Mouse (Mus musculus) liver, embryonic 14.5 days (tissue): ENCODE data around the gene Smyd2.

Experiments used
- CTCF ChIP-seq: IDR thresholded peaks from 2 replicates; pipeline ENCODE4 v1.5.1; 2016; ENCODE audit warnings: antibody characterized with exemption, low read depth, control low read depth
- EP300 ChIP-seq: IDR thresholded peaks from 2 replicates; pipeline ENCODE4 v1.6.1; 2016; ENCODE audit warnings: antibody characterized with exemption, low read depth

GRCm38 (mm10) chr1:189876162-189876561, 46.0 kb downstream of the Smyd2 start:
- TF ChIP-seq CTCF (no peak), EP300 (no peak)
